Mouse (Mus musculus) myocyte (in vitro differentiated cells): ENCODE data around the gene Amer3. TPM values are rescaled to one million over a fixed set of nuclear protein-coding genes. Genes with fewer than 3 reads are reported as not detected.

ENCODE experiments used
- H3K27me3 ChIP-seq: one replicate; pipeline ENCODE4 v1.6.1; 2011; ENCODE audit not compliant: control insufficient read depth, insufficient read depth, insufficient read length
- H3K36me3 ChIP-seq: one replicate; pipeline ENCODE4 v1.6.1; 2011; ENCODE audit not compliant: control insufficient read depth, insufficient read depth
- H3K4me2 ChIP-seq: one replicate; pipeline ENCODE4 v1.6.1; 2011; ENCODE audit warnings: low read depth, control low read depth
- H3K4me3 ChIP-seq: one replicate; pipeline ENCODE4 v1.5.1; 2011; ENCODE audit warnings: mild to moderate bottlenecking, control low read depth, moderate library complexity
- H3K79me2 ChIP-seq: one replicate; pipeline ENCODE4 v1.6.1; 2011; ENCODE audit not compliant: control insufficient read depth, insufficient read depth
- H3ac ChIP-seq: one replicate; pipeline ENCODE4 v1.6.1; 2011; ENCODE audit not compliant: control insufficient read depth, insufficient read length
- CEBPB ChIP-seq: IDR thresholded peaks from 2 replicates; pipeline ENCODE4 v1.6.1; 2011; ENCODE audit warnings: mild to moderate bottlenecking, moderate library complexity; ENCODE audit not compliant: poor library complexity, insufficient read depth, severe bottlenecking
- E2F4 ChIP-seq: IDR thresholded peaks from one replicate; pipeline ENCODE4 v1.6.1; 2011; ENCODE audit warnings: mild to moderate bottlenecking, control low read depth, moderate library complexity; ENCODE audit not compliant: insufficient read depth
- MAX ChIP-seq: IDR thresholded peaks from one replicate; pipeline ENCODE4 v1.6.1; 2011; ENCODE audit warnings: low read depth, mild to moderate bottlenecking, control low read depth
- MYOD1 ChIP-seq, 3 experiments: IDR thresholded peaks; one replicate each; pipeline ENCODE4 v1.6.1; 2011; ENCODE audit warnings: control low read depth in 2 of 3, low read depth in 2 of 3, mild to moderate bottlenecking in 2 of 3, moderate library complexity in 1 of 3; ENCODE audit not compliant: insufficient read length in 2 of 3, control insufficient read depth in 1 of 3
- MYOG ChIP-seq, 3 experiments: IDR thresholded peaks; one replicate each; pipeline ENCODE4 v1.6.1; 2011; ENCODE audit warnings: control low read depth in 2 of 3, low read depth in 2 of 3, mild to moderate bottlenecking in 2 of 3; ENCODE audit not compliant: insufficient read length in 2 of 3, control insufficient read depth in 1 of 3, insufficient read depth in 1 of 3
- POLR2A ChIP-seq: IDR thresholded peaks from one replicate; pipeline ENCODE4 v1.6.1; 2011; ENCODE audit warnings: low read depth, mild to moderate bottlenecking, control low read depth, moderate library complexity; ENCODE audit not compliant: insufficient read length
- POLR2AphosphoS2 ChIP-seq: IDR thresholded peaks from one replicate; pipeline ENCODE4 v1.6.1; 2011; ENCODE audit warnings: low read depth, control low read depth; ENCODE audit not compliant: insufficient read length
- REST ChIP-seq: IDR thresholded peaks from one replicate; pipeline ENCODE4 v1.6.1; 2011; ENCODE audit warnings: mild to moderate bottlenecking, control low read depth, moderate library complexity; ENCODE audit not compliant: insufficient read depth, insufficient read length
- SRF ChIP-seq: IDR thresholded peaks from one replicate; pipeline ENCODE4 v1.6.1; 2011; ENCODE audit warnings: low read depth; ENCODE audit not compliant: control insufficient read depth, insufficient read length
- TCF12 ChIP-seq: IDR thresholded peaks from one replicate; pipeline ENCODE4 v1.6.1; 2011; ENCODE audit warnings: mild to moderate bottlenecking, control low read depth; ENCODE audit not compliant: poor library complexity, insufficient read depth, severe bottlenecking
- TCF3 ChIP-seq: IDR thresholded peaks from one replicate; pipeline ENCODE4 v1.6.1; 2011; ENCODE audit warnings: low read depth, control low read depth; ENCODE audit not compliant: insufficient read length
- USF1 ChIP-seq: IDR thresholded peaks from one replicate; pipeline ENCODE4 v1.6.1; 2011; ENCODE audit warnings: low read depth, mild to moderate bottlenecking, control low read depth, moderate library complexity
- polyA plus RNA-seq: library from polyadenylated mRNA; unstranded; fragments of >200 nt; fragmentation: generic; extraction: Trizol; gene quantifications from one replicate; pipeline ENCODE4 v1.2.1, GENCODE M21; 2012; ENCODE audit warnings: missing spikeins

Gene Amer3
- polyA plus RNA-seq, 1 experiment: not detected

DNA sequence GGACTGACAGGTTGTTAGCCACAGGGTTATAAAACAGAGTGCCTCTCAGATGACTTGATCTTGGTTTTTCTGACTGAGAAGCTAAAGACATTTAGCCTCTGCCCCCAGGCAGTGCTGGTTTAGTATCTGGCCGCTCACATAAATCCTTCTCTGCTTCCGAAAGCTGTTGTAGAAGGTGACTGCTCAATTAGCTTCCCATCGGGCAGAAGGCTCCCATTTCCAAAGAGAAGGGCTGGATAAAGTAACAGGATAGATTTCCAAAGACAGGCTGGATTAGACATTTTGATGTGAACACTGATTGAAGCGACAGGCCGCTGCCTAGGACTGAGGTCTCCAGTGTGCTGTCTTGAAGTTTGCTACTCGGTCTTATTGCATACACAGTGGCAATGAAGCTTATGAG, 2.8 kb downstream of the Amer3 start:
- TF ChIP-seq MAX (no peak), REST (no peak), TCF12 (no peak), CEBPB (no peak), USF1 (no peak), TCF3 (no peak), E2F4 (no peak), MYOG (IDR thresholded peaks at IDR 0.05; ENCODE audit: control insufficient read depth in 1 of 3, insufficient read depth in 1 of 3, insufficient read length in 2 of 3, low read depth in 2 of 3) (no peak), POLR2A (no peak), POLR2AphosphoS2 (no peak), MYOD1 (IDR thresholded peaks at IDR 0.05; ENCODE audit: control insufficient read depth in 1 of 3, insufficient read length in 2 of 3, low read depth in 2 of 3) (no peak), SRF (no peak)

GRCm38 (mm10) chr1:34583821-34584263, 4.4 kb downstream of the Amer3 start:
- Histone ChIP-seq H3ac (no peak overlapping the region), H3K4me3 (no peak overlapping the region), H3K79me2 (no peaks in the 10 kb centered on the region), H3K36me3 (no peaks in the 10 kb centered on the region), H3K27me3 (peaks cover 4% of the 10 kb centered on the region), H3K4me2 (no peak overlapping the region)
- TF ChIP-seq REST (no peak), MYOD1 (IDR thresholded peaks at IDR 0.05; ENCODE audit: control insufficient read depth in 1 of 3, insufficient read length in 2 of 3, low read depth in 2 of 3) (no peak), USF1 (no peak), TCF12 (no peak), TCF3 (no peak), SRF (no peak), MYOG (IDR thresholded peaks at IDR 0.05; ENCODE audit: control insufficient read depth in 1 of 3, insufficient read depth in 1 of 3, insufficient read length in 2 of 3, low read depth in 2 of 3) (no peak), POLR2A (no peak), POLR2AphosphoS2 (no peak), MAX (no peak), E2F4 (no peak), CEBPB (no peak)

More for the DNA sequence above, 2.8 kb downstream of the Amer3 start:
- no peak overlapping the region for H3K4me3 ChIP-seq
- peaks cover 4% of the 10 kb centered on the region for H3K27me3 ChIP-seq
- H3K4me2 ChIP-seq: no peak overlapping the region
- no peak overlapping the region for H3ac ChIP-seq
- no peaks in the 10 kb centered on the region for H3K36me3 ChIP-seq
- H3K79me2 ChIP-seq: no peaks in the 10 kb centered on the region

GRCm38 (mm10) chr1:34584736-34585135, 5.3 kb downstream of the Amer3 start:
- H3K4me3 ChIP-seq: no peak overlapping the region
- no peak for TF ChIP-seq TCF12
- TF ChIP-seq MYOG (IDR thresholded peaks at IDR 0.05; ENCODE audit: control insufficient read depth in 1 of 3, insufficient read depth in 1 of 3, insufficient read length in 2 of 3, low read depth in 2 of 3): no peak
- no peak for TF ChIP-seq MAX
- no peak for TF ChIP-seq POLR2AphosphoS2
- no peak for TF ChIP-seq CEBPB
- TF ChIP-seq SRF: no peak
- no peak for TF ChIP-seq REST
- no peaks in the 10 kb centered on the region for H3K36me3 ChIP-seq
- peaks cover 4% of the 10 kb centered on the region for H3K27me3 ChIP-seq
- H3ac ChIP-seq: no peak overlapping the region
- H3K4me2 ChIP-seq: no peak overlapping the region
- no peaks in the 10 kb centered on the region for H3K79me2 ChIP-seq

DNA sequence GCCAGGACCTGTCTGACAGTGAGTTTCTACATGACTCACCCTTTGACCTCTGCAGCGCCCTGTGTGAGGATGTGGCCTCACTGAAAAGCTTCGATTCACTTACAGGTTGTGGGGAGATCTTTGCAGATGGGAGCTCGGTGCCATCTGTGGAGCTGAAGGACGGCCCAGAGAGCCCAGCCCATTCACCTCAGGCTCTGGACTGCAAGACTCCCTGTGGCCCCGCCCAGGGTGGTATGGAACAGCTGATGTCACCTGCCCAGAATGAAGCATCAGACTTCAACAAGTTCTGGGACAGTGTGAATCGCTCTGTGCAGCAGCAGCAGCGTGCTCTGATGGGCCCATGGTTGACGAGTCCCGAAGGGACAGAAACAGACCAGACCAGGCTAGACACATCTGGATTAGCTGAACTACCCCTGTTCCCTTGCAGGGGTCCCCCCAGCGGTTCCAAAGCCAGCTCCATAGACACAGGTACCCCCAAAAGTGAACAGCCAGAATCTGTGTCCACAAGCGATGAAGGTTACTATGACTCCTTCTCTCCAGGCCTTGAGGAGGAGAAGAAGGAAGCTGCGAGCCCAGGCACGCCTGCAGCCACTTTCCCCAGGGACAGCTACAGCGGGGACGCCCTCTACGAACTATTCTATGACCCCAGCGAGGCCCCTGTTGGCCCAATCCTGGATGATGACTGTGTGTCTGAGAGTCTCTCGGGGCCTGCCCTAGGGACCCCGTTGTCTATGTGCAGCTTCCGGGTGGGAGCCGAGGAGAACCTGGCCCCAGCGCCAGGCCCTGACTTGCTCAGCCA, 8.0 kb downstream of the Amer3 start:
- Histone ChIP-seq H3K4me2 (no peak overlapping the region), H3K36me3 (no peaks in the 10 kb centered on the region), H3K4me3 (no peak overlapping the region), H3K27me3 (no peaks in the 10 kb centered on the region), H3K79me2 (no peaks in the 10 kb centered on the region), H3ac (no peak overlapping the region)
- TF ChIP-seq MYOD1 (IDR thresholded peaks at IDR 0.05; ENCODE audit: control insufficient read depth in 1 of 3, insufficient read length in 2 of 3, low read depth in 2 of 3) (no peak), POLR2A (no peak), REST (no peak), MYOG (IDR thresholded peaks at IDR 0.05; ENCODE audit: control insufficient read depth in 1 of 3, insufficient read depth in 1 of 3, insufficient read length in 2 of 3, low read depth in 2 of 3) (no peak), CEBPB (no peak)

DNA sequence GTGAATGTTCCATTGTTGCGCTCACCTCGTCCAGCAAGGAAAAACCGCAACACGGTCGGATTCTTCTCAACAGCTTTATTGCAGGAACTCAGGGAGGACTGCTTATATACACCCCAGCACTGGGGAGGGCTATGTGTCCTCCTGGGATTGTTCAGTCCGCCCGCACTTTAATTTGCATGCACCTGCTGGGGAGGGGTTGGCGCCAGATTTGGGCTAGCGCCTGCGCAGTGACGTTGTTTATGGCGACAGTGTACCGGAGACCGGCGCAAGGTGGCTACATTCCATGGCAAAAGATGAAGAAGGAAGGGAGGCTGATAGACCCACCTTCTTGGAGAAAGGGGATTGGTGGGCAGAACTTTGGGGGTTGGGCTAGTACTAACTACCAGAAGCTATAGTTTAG, 20.5 kb downstream of the Amer3 start:
- no peaks in the 10 kb centered on the region for H3K27me3 ChIP-seq
- no peaks in the 10 kb centered on the region for H3K36me3 ChIP-seq
- TF ChIP-seq CEBPB: no peak
- no peak for TF ChIP-seq TCF12
- no peak for TF ChIP-seq MYOG (IDR thresholded peaks at IDR 0.05; ENCODE audit: control insufficient read depth in 1 of 3, insufficient read depth in 1 of 3, insufficient read length in 2 of 3, low read depth in 2 of 3)
- no peak overlapping the region for H3K4me2 ChIP-seq
- no peaks in the 10 kb centered on the region for H3K79me2 ChIP-seq
- no peak overlapping the region for H3K4me3 ChIP-seq
- no peak overlapping the region for H3ac ChIP-seq
